Mouse (Mus musculus) testis, postnatal 10 days (tissue): ENCODE measurements around the gene Zfp451.
A peak's percentile ranks its signal among the peaks of the same experiment; 100 is the strongest.
"Not testable (repeated sequence)": the region's sequence is repeated elsewhere in the genome, so short reads cannot be mapped to it uniquely, and the experiment has no call there.

Experiments
- DNase-seq: peaks from one replicate; pipeline ENCODE4 v3.0.0; 2021; ENCODE audit warnings: low spot score

Zfp451 gene

GRCm38 (mm10) chr1:33757033-33757413, 57.4 kb downstream of the Zfp451 start:
- no peak for DNase-seq

DNA sequence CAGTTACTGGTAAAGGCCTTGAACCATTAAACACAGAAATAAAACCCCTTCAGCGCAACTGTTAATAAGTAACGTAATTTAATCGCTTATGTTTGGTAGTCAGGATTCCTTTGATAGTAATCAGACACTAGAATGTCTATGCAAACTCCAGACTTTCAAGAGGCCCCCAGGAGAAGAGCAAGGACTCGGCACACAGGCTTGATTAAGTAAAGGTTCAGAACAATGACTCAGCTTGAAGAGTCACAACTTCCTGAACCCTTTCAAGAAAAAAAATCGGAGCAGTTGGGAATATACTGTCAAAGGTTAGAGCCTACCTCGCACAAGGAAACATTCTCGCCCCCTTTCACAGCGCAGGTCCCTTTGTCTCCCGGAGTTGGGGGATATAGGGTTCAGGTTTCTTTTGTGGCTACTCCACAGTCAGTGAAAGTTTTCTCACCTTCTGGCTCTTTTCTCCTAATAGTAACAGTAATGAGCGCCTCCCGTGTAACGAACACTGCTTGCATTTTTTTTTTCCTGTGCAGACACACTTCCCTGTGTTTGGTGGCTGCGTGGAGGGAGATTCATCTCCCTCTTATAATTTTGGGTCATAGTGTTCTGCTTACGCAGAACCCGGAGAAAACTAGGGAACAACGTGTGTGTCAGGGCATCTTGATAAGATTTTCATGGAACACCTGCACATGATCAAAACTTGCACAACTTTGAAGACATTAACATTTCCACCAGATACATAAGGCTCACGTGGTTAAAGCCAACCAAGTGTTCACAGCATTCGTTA, 58.0 kb downstream of the Zfp451 start:
- no peak for DNase-seq

DNA sequence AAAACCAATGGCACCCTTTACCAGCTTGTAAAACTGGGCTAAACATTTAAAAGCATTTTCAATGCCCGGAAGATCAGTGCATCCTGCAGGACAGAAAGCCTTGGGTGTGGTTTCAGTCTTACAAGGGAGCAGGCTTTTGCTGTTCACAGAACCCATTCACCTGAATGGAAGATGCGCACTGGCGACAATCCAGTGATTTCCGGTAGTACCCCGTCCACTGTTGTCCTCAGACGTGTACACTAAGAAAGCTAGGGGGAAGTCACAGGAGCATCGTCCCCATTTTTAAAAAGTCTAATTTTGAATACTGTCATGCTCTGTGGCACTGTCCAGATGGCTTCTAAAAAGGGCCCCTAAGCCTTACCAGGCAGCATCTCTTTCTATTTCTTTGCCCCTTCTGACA, 58.6 kb downstream of the Zfp451 start:
- DNase-seq: no peak

- no peak for DNase-seq
These were observed 59.2 kb downstream of the Zfp451 start for GRCm38 (mm10) chr1:33754965-33755735.

- DNase-seq: no peak
These were observed 60.3 kb downstream of the Zfp451 start for GRCm38 (mm10) chr1:33754089-33754488.

- DNase-seq: no peak
These were observed 63.1 kb downstream of the Zfp451 start for GRCm38 (mm10) chr1:33751283-33751682.

- DNase-seq: not testable (repeated sequence)
These were observed 64.7 kb downstream of the Zfp451 start for GRCm38 (mm10) chr1:33749709-33750108.

- DNase-seq: no peak
These were observed 65.3 kb downstream of the Zfp451 start for GRCm38 (mm10) chr1:33749109-33749508.

DNA sequence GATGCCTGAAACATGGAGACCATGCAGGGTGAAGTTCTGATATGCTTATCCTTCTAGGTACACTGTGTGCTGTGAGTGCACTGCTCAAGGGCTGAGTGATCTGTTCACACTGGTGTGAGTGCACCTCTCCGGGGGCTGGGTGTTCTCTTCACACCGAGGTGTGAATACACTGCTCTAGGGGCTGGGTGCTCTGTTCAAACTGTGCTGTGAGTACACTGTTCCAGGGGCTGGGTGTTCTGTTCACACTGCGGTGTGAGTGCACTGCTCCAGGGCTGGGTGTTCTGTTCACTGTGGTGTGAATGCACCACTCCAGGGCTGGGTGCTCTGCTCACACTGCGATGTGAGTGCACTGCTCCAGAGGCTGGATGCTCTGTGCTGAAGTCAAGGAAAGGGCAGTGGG, 68.5 kb downstream of the Zfp451 start:
- no peak for DNase-seq

DNA sequence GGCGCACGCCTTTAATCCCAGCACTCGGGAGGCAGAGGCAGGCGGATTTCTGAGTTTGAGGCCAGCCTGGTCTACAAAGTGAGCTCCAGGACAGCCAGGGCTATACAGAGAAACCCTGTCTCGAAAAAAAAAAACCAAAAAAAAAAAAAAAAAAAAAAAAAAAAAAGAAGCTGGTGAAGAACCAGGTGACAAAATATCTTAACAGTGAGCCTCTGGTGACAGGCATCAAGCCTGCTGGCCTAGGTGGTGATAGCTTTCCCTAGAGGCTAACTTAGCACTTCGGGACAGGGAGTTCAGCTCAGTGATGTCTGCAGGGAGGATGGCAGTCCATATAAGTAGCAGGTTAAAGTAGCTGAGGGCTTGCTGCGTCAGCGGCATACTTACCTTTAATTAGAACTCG, 69.6 kb downstream of the Zfp451 start:
- not testable (repeated sequence) for DNase-seq

- peak; percentile 54 for DNase-seq
These were observed 71.5 kb downstream of the Zfp451 start for GRCm38 (mm10) chr1:33742903-33743302.

- peak; percentile 92 for DNase-seq
These were observed 75.1 kb downstream of the Zfp451 start for GRCm38 (mm10) chr1:33739302-33739701.

DNA sequence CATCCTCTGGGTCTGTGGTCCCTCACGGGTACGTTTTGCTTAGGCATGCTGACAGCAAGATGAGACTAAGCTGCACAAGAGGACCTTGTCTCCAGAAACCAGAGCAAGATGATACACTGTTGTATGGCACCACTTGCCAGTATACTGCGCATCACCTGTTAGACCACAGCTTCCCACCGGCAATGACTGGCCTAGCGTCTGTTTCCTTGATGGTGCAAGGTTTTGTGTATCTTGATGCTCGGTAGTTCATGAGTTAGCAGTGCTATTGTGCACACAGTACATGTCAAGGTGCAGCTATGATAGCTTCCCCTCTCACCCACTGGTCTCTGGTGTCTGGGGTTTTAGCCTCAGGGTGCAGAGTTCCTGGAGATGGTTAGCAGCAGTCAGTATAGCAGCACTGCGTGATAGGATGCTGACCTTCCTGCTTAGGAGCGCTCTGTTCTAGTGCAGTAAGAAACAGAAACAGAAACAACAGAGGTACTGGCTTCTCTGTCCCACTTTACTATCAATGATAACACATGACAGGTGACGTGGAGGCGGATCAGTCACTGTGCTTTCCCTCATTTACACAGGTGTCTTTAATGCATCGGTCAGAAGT, 75.6 kb downstream of the Zfp451 start:
- DNase-seq: no peak

- no peak for DNase-seq
These were observed 76.1 kb downstream of the Zfp451 start for GRCm38 (mm10) chr1:33738281-33738680.

DNA sequence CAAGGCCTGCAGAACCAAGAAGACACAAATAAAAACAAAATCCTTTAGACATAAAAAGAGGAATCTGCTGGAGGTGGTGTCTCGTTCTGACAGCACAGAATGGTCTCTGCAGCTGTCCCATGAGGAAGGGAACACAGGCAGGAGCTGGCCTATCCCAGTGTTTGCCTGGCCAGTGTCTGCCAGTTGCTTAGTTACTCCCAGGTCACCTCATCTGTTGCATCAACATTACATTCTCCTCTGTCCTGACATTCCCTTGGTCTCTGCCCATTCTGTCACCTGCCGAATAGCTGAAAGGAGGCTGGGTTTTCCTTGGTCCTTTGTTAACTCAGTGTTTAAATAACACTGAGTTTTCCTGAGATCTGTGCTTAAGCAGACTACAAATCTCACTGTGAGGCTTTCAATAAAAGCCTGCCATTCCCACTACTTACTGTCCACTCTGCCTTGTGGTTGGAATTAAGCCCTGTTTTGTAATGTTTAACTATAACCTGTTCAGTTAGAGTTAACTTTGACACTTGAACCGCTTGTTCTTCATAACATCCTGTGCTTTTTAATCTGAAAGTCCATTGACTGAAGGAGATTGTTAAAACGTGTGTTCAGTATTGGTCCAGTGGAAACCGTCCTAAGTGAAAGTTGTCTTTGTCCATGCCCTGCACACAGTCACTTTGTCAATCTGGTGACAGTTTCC, 80.3 kb downstream of the Zfp451 start:
- no peak for DNase-seq

DNA sequence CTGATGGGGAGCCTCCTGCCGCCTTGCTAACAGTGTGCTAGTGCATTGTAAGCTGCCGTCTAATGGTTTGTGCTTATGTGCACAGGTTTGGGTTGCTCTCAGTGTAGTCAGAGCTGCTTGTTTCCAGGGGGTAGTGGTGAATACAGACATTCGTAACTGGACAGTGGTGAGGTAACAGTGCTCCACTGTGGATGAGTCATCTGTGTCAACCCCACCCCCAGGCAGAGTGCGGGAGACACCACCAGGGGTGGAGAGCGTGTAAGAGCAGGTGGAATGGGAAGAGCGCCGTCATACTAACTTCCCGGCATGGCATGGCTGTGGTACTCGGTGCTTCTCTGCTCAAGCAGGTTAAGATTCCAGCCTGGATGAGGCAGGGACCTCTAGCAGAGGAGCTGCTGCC, 81.4 kb downstream of the Zfp451 start:
- no peak for DNase-seq

DNA sequence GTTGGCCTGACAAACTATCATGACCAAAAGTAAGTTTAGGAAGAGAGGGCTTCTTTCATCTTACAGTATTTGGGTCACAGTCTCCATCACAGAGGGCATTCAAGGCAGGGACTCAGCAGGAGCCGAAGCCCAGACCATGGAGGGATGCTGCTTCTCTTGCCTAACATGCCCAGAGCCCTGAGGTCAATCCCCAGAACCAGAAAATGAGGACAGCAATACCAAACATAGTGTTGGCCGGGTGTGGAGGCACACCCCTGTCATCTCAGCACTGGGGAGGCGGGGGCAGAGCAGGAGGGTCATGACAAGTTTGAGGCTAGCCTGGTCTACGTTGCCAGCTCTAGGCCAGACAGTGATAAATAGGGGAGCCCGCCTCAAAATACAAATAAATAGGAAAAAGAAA, 89.3 kb downstream of the Zfp451 start:
- DNase-seq: no peak

GRCm38 (mm10) chr1:33724516-33724915, 89.9 kb downstream of the Zfp451 start:
- no peak for DNase-seq

GRCm38 (mm10) chr1:33721020-33721419, 93.4 kb downstream of the Zfp451 start:
- no peak for DNase-seq

- DNase-seq: no peak
These were observed 94.2 kb downstream of the Zfp451 start for GRCm38 (mm10) chr1:33720231-33720630.

DNA sequence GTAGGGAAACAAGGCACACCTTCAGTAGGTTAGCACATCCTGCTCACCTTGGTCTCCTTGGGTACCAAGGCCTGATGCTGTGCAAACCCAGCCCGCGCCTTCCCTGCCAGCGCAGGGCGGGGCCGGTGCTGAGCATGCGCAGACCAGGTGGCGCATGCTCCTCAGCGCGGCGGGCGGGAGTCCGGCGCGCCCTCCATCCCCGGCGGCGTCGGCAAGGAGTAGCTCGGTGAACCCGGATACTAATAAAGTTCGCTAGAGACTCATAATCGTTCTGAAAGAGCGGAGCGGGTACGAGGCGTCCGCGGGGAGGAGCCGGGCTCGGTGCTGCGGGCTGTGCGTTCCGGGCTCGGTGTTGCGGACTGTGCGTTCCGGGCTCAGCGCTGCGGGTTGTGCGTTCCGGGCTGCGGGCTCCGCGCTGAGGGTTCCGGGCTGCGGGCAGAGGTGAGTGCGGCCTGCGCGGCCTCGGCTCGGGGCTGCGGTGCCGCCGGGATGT, 94.6 kb downstream of the Zfp451 start, which contains the start of gene Rab23:
Gene Rab23 (plus strand): TSS at position 155 of the 493 bp plus-strand sequence.
- DNase-seq: peak; percentile 85

DNA sequence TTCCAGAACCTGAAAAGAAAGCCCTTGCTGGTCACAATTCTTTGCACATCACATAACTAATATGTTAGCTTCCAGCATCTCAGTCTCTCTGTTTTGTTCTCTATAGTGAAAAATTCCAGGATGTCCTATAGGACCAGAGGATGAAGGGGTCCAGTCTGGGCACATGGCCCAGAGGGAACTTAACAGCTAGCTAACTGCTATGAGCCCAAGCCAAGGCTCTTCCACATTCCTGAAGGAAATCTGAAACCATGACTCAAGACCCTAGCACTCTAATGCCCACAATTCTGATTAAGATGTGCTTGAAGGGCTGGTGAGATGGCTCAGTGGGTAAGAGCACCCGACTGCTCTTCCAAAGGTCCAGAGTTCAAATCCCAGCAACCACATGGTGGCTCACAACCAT, 96.8 kb downstream of the Zfp451 start:
- no peak for DNase-seq
